In genomic region chr3:84653557-84654245, GRCm38 (mm10) we compare ENCODE assay signal across 8 mouse cellular contexts. TPM values are rescaled to one million over a fixed set of nuclear protein-coding genes. Genes with fewer than 3 reads are reported as not detected.
A peak's percentile ranks its signal among the peaks of the same experiment; 100 is the strongest.
DNase-seq lines count a peak whose midpoint lies in the region; ATAC-seq and TF ChIP-seq lines count a peak whose summit lies in the region.

No protein-coding gene starts in this region.

- H3K9ac ChIP-seq in kidney, embryonic 15.5 days, result no peak overlapping the region
- no peak overlapping the region for H3K9ac ChIP-seq in hindbrain, embryonic 13.5 days
- no peak overlapping the region for H3K9ac ChIP-seq in stomach, postnatal 0 days (ENCODE audit: low read length)

- peaks cover 26% of the 10 kb centered on the region for H3K4me1 ChIP-seq in kidney, embryonic 15.5 days
- peaks cover 20% of the 10 kb centered on the region for H3K4me1 ChIP-seq in hindbrain, embryonic 13.5 days (replicated peaks)
- peaks cover 16% of the 10 kb centered on the region for H3K4me1 ChIP-seq in megakaryocyte, embryonic 14.5 days
- peaks cover 10% of the 10 kb centered on the region for H3K4me1 ChIP-seq in stomach, postnatal 0 days (replicated peaks; ENCODE audit: control insufficient read depth, insufficient read depth)

- no peak overlapping the region for H3K27ac ChIP-seq in kidney, embryonic 15.5 days
- no peak overlapping the region for H3K27ac ChIP-seq in hindbrain, embryonic 13.5 days
- peak overlapping the region; percentile 78; the same call in 1 of the 2 replicates for H3K27ac ChIP-seq in stomach, postnatal 0 days (replicated peaks)

- no peak for DNase-seq in kidney, adult 9 months
- DNase-seq in c-Kit-positive CD71-positive TER-119-negative erythroid progenitor cells, embryonic 14.5 days (ENCODE audit: low read depth), result peak; percentile 40
- DNase-seq in stomach, postnatal 0 days (ENCODE audit: low spot score), result peak; percentile 37
- no peak for DNase-seq in urinary bladder, postnatal 4 days (ENCODE audit: low spot score in 2 of 2)
- DNase-seq in layer of hippocampus, adult 11-12 months (ENCODE audit: low spot score), result no peak

- WGBS in kidney, embryonic 15.5 days, result 12% methylated on average over 14 of the region's 14 CpGs
- 27% methylated on average over 14 of the region's 14 CpGs for WGBS in hindbrain, embryonic 13.5 days
- WGBS in stomach, postnatal 0 days, result 16% methylated on average over 13 of the region's 14 CpGs

- H3K9me3 ChIP-seq in kidney, embryonic 15.5 days (replicated peaks), result no peaks in the 10 kb centered on the region
- H3K9me3 ChIP-seq in hindbrain, embryonic 13.5 days, result no peaks in the 10 kb centered on the region
- peaks cover 16% of the 10 kb centered on the region for H3K9me3 ChIP-seq in megakaryocyte, embryonic 14.5 days
- H3K9me3 ChIP-seq in stomach, postnatal 0 days (ENCODE audit: control insufficient read depth, low read length), result no peaks in the 10 kb centered on the region

- peak overlapping the region; percentile 22; the same call in 1 of the 2 replicates for H3K4me3 ChIP-seq in kidney, embryonic 15.5 days (replicated peaks)
- H3K4me3 ChIP-seq in hindbrain, embryonic 13.5 days, result peak overlapping the region; percentile 17; the same call in 1 of the 2 replicates
- peak overlapping the region; percentile 76 for H3K4me3 ChIP-seq in megakaryocyte, embryonic 14.5 days (replicated peaks)
- H3K4me3 ChIP-seq in stomach, postnatal 0 days (ENCODE audit: low read depth, low read length), result peak overlapping the region; percentile 19; the same call in 1 of the 2 replicates

- no peak for TF ChIP-seq EP300 in stomach, postnatal 0 days (optimal IDR thresholded peaks at IDR 0.05)

- no peak for TF ChIP-seq CTCF in stomach, postnatal 0 days (IDR thresholded peaks at IDR 0.05; ENCODE audit: low read depth)

- no peaks in the 10 kb centered on the region for H3K36me3 ChIP-seq in kidney, embryonic 15.5 days
- no peaks in the 10 kb centered on the region for H3K36me3 ChIP-seq in hindbrain, embryonic 13.5 days
- H3K36me3 ChIP-seq in megakaryocyte, embryonic 14.5 days (replicated peaks; ENCODE audit: low read length), result no peaks in the 10 kb centered on the region
- no peaks in the 10 kb centered on the region for H3K36me3 ChIP-seq in stomach, postnatal 0 days (ENCODE audit: control insufficient read depth, insufficient read depth, low read length)

- no peak for ATAC-seq in kidney, embryonic 15.5 days (replicated peaks; ENCODE audit: low FRiP score)
- ATAC-seq in hindbrain, embryonic 13.5 days (ENCODE audit: low FRiP score), result no peak; the same call in 1 of the 2 replicates
- no peak for ATAC-seq in stomach, postnatal 0 days (ENCODE audit: low FRiP score, low TSS enrichment)

- peak overlapping the region; percentile 51 for H3K4me2 ChIP-seq in kidney, embryonic 15.5 days
- peak overlapping the region; percentile 39 for H3K4me2 ChIP-seq in hindbrain, embryonic 13.5 days
- H3K4me2 ChIP-seq in stomach, postnatal 0 days (replicated peaks; ENCODE audit: low read depth), result peak overlapping the region; percentile 46

- H3K27me3 ChIP-seq in kidney, embryonic 15.5 days, result peaks cover 9% of the 10 kb centered on the region
- H3K27me3 ChIP-seq in hindbrain, embryonic 13.5 days, result 0 out of 2 replicates have a peak, but pooled peaks cover 3% of the 10 kb centered on the region
- H3K27me3 ChIP-seq in megakaryocyte, embryonic 14.5 days (replicated peaks), result peaks cover 34% of the 10 kb centered on the region
- H3K27me3 ChIP-seq in stomach, postnatal 0 days (ENCODE audit: control insufficient read depth, insufficient read depth, low read length), result no peaks in the 10 kb centered on the region

RNA-seq across cellular contexts. Expression of gene Tmem154, which starts 12.3 kb away (rescaled TPM):
- polyA plus RNA-seq in kidney, embryonic 15.5 days (2015; fragmentation: Nextera tagmentation; extraction: Ambion mirVana), result 0.64 and 0.73 TPM in 2 replicates
- polyA plus RNA-seq in hindbrain, embryonic 13.5 days (2015; fragmentation: Nextera tagmentation; extraction: Ambion mirVana), result 0.53 and 0.60 TPM in 2 replicates
- polyA plus RNA-seq in megakaryocyte, embryonic 14.5 days (2012; ENCODE audit: insufficient read depth, low replicate concordance), result 0.49 TPM in 1 of 2 replicates, not detected in the other
- polyA plus RNA-seq in stomach, postnatal 0 days (2015; fragmentation: Nextera tagmentation; extraction: Ambion mirVana), result 20.9 and 24.7 TPM in 2 replicates

Comparison
In these comparisons a context has a peak if more than half of its experiments do, and no peak if none do; other contexts are left out.
1. H3K4me3 ChIP-seq: peak in every context shown above with its lines; median percentile 76 in megakaryocyte, embryonic 14.5 days; 22 in kidney, embryonic 15.5 days; 19 in stomach, postnatal 0 days; 17 in hindbrain, embryonic 13.5 days.
2. DNase-seq: peak in c-Kit-positive CD71-positive TER-119-negative erythroid progenitor cells, embryonic 14.5 days (single experiment) and stomach, postnatal 0 days (single experiment); none in kidney, adult 9 months (single experiment), urinary bladder, postnatal 4 days (0 of 2) and layer of hippocampus, adult 11-12 months (single experiment).
3. RNA of gene Tmem154, which starts 12.3 kb away (polyA plus RNA-seq): 20.9 to 24.7 TPM in stomach, postnatal 0 days; 0.64 to 0.73 TPM in kidney, embryonic 15.5 days, 0.53 to 0.60 TPM in hindbrain, embryonic 13.5 days and 0.49 TPM in megakaryocyte, embryonic 14.5 days; every median in the first group is over 10 times any median in the second.
4. Peak in every context shown above with its lines, with median percentiles within 50 percentile points of each other: H3K4me2 ChIP-seq.